Mouse (Mus musculus): ENCODE measurements around the gene Syt9.

Syt9 gene

DNA sequence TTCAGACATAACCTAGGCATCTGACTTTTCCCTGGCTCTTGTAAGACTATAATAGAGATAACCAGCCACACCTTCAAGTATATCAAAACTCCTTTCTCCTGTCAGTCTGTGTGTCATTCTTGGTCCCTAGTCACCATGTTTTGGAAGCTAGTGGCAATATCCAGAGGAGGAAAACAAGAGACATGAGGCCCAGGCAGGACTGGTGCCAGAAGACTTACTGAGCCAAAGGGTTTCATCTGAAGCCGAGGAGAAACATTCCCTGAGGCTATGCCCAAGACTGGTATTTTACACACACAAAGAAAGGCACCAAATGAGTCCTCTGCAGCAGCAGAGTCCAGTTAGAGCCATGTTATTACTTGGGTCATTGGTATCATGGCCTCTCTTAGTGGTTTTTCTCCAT is 174.5 kb downstream of the Syt9 start:
- no peak for DNase-seq (ENCODE audit: low read depth, low spot score)

DNA sequence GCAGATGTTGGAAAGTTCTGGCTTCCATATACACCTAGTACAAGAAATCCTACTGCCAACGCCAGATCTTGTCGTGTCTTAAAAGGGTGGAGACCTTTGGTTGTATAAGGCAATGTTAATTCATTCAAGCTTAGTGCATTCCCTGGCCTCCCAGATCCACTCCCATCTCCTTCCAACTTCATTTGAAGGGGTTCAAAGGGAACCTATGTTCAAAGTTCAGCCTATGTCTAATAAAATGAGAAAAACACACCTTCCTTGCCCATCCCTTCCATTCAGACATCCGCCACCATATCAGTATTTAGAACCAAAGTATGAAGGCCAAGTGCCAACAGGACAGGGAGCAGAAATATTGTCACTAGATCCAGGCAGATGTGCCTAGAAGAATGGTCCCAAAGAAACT is 177.3 kb downstream of the Syt9 start:
- DNase-seq (ENCODE audit: low read depth, low spot score), result no peak

DNA sequence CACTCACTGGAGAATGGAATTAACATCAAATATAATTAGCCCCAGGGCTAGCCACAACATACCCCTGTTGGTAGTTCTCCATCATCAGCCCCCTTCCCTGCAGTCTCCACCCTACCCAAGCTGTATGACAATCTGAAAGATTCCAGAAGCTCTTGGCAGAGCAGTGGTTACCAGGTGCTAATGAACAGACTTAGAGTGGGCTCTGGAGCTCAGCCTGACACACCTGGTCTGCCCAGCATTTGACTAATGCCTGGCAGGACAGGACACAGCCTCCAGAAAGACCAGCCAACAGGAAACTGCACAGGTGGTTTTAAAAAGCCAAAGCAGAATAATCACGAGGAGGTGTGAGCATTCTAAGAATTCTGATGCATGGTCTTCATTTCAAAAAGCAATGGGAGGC is 182.9 kb downstream of the Syt9 start:
- no peak for DNase-seq (ENCODE audit: low read depth, low spot score)

DNA sequence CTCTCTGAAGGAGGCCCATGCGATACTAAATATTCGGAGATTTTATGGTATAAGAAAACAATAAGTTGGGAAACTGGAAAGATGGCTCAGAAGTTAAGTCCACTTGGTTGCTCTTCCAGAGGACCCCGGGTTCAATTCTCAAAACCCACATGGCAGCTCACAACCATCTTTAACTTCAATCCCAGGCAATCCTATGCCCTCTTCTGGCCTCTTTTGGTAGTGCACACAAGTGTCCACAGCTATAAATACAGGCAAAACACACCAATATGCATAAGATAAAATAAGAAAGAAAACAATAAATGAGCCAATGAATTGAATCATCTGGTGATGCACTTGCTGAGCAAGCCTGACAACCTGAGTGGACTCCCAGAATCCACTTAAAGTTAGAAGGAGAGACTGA is 185.4 kb downstream of the Syt9 start:
- peak; percentile 12 for DNase-seq (ENCODE audit: low read depth, low spot score)

DNA sequence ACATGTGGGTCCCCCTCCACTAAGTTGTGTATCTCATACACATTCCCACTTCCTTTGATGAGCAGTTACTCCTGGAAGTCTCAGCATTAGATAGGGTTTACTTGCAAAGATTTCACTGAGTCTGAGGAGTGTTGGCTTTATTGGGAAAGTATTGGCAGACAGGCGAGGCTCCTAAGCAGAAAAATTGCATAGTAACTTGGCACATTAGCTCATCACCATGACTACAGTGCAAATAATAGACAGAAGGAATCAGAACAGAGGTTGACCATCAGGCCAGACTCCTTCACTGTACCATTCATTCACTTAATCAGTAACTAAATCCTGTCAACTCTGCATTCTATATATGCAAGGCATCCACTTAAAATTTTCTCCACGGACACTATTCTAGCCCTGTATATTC is 190.1 kb downstream of the Syt9 start:
- DNase-seq (ENCODE audit: low read depth, low spot score), result no peak

DNA sequence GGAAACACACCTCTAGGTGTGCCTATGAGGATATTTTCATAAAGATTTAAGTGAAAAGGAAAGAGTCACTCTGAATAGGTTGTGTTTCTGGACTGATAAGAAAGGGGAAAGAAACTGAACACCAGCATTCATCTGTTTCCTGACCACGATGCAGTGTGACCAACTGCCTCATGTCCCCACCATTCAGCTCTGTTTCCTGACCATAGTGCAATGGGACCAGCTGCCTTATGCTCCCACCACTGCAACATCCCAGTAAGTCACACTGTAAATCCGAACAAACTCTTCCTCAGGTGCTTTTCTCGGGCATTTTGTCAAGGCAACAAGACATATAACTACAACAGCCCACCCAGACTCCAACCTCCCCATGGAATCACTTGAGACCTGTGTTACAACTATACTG is 191.1 kb downstream of the Syt9 start:
- no peak for DNase-seq (ENCODE audit: low read depth, low spot score)

DNA sequence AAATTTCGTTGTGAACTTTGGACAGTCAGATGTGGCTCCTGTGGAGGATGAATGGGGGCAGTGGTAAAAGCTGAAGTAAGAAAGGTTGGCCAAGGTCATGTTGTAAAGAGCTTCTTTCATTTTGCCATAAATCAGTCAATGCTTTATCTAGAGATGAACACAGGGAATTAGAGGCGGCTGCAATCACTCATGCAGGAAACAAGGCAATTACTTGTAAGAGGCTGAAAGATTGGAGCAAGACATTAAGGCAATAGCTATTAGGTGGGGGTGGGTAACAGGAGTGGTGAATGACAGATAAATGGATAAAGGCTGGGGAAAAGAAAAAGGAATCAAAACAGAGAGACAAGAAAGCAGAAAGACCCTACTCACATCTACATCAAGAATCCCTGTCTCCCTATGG is 193.2 kb downstream of the Syt9 start:
- no peak for DNase-seq (ENCODE audit: low read depth, low spot score)

DNA sequence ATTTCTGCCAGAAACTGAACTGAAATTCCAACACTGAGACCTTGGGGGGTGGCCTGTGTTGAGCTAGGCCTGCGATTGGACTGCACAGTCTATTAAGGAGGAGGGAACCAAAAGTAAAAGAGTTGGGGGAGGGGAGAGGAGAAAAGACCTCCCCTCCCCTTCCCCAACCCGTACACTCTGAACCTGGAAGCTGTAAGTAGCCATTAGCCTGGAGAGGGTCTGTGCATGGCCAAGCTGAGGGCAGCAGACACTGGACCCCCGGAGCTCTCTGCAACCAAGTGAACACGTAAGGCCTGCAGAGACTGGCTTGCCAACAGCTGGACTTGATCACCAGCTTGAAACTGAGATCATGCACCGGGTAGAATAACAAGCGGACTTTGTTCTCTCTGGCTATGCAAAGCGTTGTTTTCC is 196.7 kb downstream of the Syt9 start, which contains the start of gene Olfml1:
TSS of gene Olfml1 (plus strand) at position 186 of the 411 bp plus-strand sequence.
- no peak for DNase-seq (ENCODE audit: low read depth, low spot score)

DNA sequence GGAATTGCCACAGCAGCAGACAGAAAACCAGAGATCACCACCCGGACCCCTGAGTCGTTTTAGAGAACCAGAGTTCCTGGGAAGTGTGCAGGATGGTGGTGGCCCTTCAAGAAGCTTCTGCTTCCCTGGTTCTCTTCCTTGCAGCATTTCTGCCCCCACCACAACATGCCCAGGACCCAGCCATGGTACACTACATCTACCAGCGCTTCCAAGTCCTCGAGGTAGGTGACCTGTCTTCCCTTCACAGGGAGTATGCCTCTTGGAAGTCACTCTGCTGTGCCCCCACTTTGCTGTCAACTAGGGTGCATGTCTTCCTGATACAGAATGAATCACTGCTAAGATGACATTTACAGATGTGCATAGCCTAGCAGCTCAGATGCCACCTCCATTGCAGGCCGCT is 197.1 kb downstream of the Syt9 start:
- DNase-seq (ENCODE audit: low read depth, low spot score), result no peak

DNA sequence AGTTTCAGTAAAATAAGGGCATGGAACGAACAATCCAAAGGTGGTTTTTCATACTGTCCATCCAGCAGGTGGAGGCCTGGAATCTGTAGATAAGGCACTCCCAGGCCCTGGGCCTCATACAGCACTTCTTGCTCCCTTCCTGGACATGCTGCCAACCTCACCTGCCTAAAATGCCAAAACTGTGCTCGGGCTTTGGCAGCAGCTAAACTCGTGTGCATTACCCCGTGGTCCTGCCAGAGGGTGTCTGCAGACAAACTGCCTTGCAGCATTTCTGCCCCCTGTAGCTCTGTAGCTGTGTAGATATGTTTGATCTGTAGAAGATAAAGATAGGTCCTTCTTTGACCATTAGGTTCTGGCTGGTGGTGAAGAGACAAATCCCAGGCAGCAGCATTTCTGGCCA is 198.4 kb downstream of the Syt9 start:
- no peak for DNase-seq (ENCODE audit: low read depth, low spot score)

DNA sequence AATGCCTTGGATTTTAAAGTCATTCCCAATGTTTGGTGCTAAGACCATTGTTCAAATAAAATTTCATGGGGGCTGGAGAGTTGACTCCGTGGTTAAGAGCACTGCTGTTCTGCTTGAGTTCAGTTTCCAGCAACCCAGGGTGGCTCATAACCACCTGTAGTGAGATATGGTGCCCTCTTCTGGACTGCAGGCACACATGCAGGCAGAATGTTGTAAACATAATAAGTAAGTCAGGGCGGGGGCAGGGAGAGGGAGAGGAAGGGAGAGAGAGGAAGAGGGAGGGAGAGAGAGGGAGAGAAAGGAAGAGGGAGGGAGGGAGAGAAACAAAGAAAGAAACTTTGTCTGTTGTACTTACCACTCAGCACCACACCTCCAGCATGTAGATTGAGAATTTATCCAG is 203.3 kb downstream of the Syt9 start:
- no peak for DNase-seq (ENCODE audit: low read depth, low spot score)

DNA sequence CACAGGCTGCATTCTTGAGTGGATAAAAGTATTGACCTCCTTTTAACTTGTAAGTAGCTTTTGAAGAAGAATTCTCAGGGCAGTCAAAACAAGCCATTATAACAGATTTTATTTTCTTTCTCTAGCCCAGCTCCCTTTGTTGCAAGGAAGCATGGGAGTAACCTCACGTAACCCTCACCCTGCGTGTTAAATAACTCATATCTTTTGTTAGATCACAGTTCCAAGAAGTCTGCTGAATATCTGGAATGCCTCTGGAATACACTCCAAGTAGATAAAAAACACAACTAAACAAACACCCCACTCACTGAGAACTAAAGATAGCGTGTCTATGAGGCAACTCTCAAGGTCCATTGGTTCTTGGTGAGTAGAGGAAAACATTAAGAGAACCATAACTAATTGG is 203.7 kb downstream of the Syt9 start:
- no peak for DNase-seq (ENCODE audit: low read depth, low spot score)

DNA sequence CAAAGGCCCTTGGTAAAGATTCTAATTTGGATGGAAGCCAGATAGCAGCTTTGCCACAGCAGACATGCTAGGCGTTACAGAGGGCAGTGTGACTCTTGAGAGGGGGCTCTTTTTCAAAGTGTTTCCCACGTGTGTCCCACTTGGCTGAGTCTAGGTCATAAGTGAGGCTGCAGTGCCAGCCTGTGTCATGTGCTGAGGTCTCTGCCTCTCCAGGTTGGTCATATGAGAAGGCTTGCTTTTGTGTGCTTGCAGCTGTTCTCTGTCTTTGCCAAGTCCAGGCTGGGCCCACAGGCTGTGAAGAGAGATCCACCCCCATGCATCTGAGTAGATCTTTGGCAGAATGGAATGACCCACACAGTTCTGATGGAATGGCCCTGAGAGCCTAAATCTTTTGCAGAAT is 222.1 kb downstream of the Syt9 start:
- no peak for DNase-seq (ENCODE audit: low read depth, low spot score)

DNA sequence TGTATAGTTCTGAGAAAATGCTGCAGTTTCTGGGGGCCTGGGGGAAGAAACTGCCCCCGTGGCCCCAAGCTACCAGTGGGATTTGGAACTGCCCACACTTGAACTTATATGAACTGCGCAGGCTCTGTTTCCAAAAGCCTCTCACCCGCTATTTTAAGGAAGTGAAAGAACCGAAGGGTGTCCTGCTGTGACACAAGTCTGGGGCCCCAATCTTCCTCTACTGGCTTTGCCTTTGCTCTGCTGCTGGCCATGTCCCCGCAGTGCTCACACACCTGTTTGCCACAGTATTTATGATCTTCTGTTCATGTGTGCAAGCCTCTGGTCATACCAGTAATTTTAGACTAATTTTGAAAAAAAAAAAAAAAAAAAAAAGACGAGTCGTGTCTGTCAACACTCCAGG is 223.4 kb downstream of the Syt9 start:
- no peak for DNase-seq (ENCODE audit: low read depth, low spot score)

DNA sequence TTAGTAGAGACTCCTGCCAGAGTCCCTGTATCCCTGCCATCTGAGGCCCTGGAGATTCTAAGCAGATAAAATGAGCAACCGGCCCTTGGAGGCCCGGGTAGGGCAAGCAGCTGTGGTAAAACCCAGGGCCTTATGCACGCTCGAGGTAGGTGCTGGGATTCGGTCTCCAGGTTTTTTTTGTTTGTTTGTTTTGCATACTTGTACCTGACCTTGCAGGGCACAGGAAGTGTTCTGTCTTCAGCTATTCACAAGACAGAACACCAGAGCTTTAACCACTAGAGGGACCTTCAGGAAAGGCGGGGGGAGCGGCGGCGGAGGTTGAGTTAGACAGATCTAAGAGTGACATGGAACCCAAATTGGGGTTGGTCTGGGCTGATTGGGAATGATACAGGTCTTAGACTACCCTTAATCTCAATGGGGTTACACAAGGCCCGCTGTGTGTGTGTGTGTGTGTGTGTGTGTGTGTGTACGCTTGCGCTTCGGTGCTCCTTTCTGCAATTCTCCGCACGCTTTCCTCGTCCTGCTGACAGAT is 223.9 kb downstream of the Syt9 start:
- peak; percentile 68 for DNase-seq (ENCODE audit: low read depth, low spot score)

DNA sequence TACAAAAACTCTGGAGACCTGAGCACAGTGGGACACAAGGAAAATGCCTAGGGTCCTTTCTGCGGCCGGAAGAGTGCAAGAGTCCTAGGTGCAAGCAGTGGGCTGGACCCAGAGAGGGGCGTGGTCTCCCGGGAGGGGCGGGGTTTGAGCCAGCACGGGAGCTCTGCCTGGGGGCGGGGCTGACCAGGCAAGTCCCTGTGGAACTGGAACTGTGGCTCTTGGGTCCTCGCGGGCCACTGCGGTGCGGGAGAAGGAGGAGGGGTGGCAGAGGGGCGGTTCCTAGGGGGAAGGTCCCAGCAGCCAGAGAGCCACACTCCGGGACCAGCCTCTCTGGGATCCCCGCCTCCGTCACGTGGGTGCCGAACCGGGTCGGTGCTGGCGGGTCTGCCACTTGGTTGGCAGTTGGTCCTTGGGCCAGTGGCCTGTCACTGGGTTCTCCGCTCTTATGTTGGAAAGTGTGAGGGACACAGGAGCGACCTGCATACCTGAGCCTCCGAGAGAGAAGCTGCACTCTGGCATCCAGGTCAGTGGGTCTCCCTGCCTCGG is 224.4 kb downstream of the Syt9 start, which contains the start of gene Ppfibp2:
TSS of gene Ppfibp2 (plus strand) at position 351 of the 546 bp plus-strand sequence.
- peak; percentile 83 for DNase-seq (ENCODE audit: low read depth, low spot score)

DNA sequence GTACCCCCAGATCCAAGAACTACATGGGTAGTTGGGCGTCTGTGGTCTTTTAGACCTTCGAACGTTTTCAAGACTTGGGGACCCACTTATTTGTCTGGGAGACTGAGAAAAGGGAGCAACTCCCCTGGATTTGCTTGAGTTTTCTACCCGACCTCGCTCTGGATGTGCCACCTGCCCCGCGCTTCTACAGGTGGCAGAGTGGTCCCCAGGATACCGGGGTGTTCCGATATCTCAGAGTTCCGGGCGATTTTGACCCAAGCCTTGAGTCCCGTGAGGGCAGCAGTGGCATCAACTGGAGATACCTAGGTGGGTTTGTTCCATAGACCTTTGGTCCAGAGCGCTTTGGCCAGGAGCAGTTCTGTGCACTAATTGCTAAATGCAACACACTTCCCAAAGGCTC is 224.9 kb downstream of the Syt9 start:
- no peak for DNase-seq (ENCODE audit: low read depth, low spot score)

DNA sequence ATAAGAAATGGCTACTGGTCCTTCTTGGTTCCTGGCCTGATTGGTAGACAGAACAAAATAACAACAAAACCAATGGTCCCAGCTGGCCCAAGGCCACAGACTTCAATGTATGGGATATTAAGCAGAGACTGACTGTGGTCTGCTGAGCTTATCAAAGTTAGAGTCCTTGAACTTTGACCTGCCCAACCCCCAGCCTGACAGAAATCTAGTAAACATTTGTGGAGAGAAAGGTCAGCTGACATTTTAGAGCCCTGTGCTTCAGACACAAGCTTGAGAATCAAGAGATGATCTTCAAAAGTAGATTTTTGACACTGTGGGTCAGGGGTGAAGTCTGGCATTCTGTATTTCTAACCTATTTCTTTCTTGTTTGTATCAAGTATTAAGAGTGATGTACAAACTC is 226.2 kb downstream of the Syt9 start:
- DNase-seq (ENCODE audit: low read depth, low spot score), result no peak

DNA sequence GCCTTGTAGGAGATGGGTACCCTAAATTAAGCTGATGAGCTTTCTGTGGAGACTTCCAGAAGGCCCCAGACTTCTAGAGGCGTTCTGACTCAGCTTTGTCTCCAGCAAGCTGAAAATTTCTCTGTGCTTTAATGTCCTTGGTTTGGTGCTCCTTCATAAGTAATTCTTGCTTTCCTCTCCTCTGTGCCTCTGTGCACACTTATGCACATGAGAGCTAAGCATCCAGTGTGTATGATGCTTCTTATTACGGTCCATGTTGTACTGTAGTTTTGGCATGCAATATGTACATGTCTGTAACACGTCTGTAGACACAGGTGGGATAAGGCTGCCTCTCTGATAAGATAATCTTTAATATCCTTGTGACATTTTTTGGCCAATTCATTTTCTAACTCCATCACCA is 227.4 kb downstream of the Syt9 start:
- DNase-seq (ENCODE audit: low read depth, low spot score), result no peak
